Mouse (Mus musculus) liver, embryonic 16.5 days (tissue): ENCODE measurements around the gene Armc3. TPM values are rescaled to one million over a fixed set of nuclear protein-coding genes. Genes with fewer than 3 reads are reported as not detected.
A peak's percentile ranks its signal among the peaks of the same experiment; 100 is the strongest.

Source experiments
- ATAC-seq: fragments of 200-750 bp; cut with Nextera tagmentation; 2 replicates; pipeline ENCODE4 v1.8.0; 2017; ENCODE audit warnings: low read depth, mild to moderate bottlenecking, moderate number of reproducible peaks, moderate library complexity
- H3K27ac ChIP-seq: fragments of 300-500 bp; sonication (generic); 2 replicates; pipeline ENCODE4 v1.5.1; 2014; ENCODE audit warnings: mild to moderate bottlenecking, low read length
- H3K27me3 ChIP-seq: fragments of 300-500 bp; sonication (generic); 2 replicates; pipeline ENCODE4 v1.6.1; 2014; ENCODE audit warnings: low read depth, low read length, mixed read lengths; ENCODE audit not compliant: control insufficient read depth, insufficient read depth
- H3K36me3 ChIP-seq: fragments of 300-500 bp; sonication (generic); 2 replicates; pipeline ENCODE4 v1.6.1; 2014; ENCODE audit warnings: mild to moderate bottlenecking; ENCODE audit not compliant: control insufficient read depth, insufficient read depth
- H3K4me1 ChIP-seq: fragments of 300-500 bp; sonication (generic); 2 replicates; pipeline ENCODE4 v1.6.1; 2014; ENCODE audit warnings: low read depth, low read length, mixed read lengths; ENCODE audit not compliant: control insufficient read depth
- H3K4me2 ChIP-seq: fragments of 300-500 bp; sonication (generic); 2 replicates; pipeline ENCODE4 v1.6.1; 2014; ENCODE audit warnings: low read depth, low read length, mixed read lengths
- H3K4me3 ChIP-seq: fragments of 300-500 bp; sonication (generic); 2 replicates; pipeline ENCODE4 v1.5.1; 2014; ENCODE audit warnings: low read depth, mild to moderate bottlenecking, low read length
- H3K9ac ChIP-seq: fragments of 300-500 bp; sonication (generic); 2 replicates; pipeline ENCODE4 v1.6.1; 2014; ENCODE audit warnings: low read depth, low read length
- H3K9me3 ChIP-seq: fragments of 300-500 bp; sonication (generic); replicated peaks from 2 replicates; pipeline ENCODE4 v1.6.1; 2016; ENCODE audit warnings: low read length; ENCODE audit not compliant: control insufficient read depth
- WGBS: fragments of 180-500 bp; shearing (Covaris S2); extraction: QIAGEN DNeasy Blood & Tissue Kit; methylation state at CpG from one replicate; pipeline ENCODE4 v1.1.7; 2014; ENCODE audit not compliant: insufficient replicate concordance; 5-methylcytosine and 5-hydroxymethylcytosine counted together
- polyA plus RNA-seq: library from polyadenylated mRNA; unstranded; fragments of >200 nt; fragmentation: Nextera tagmentation; extraction: Ambion mirVana; gene quantifications from 2 replicates; pipeline ENCODE4 v1.2.1, GENCODE M21; 2015

Gene Armc3
- polyA plus RNA-seq = 0.06 and 0.11 TPM in 2 replicates

- ATAC-seq = no peak
- Histone ChIP-seq H3K27ac (no peak within 1 kb of the TSS), H3K4me3 (peak within 1 kb of the TSS; percentile 44), H3K36me3 (no peaks in the 10 kb centered on the region), H3K4me1 (no peaks in the 10 kb centered on the region), H3K4me2 (peak within 1 kb of the TSS; percentile 43), H3K9me3 (no peaks in the 10 kb centered on the region), H3K27me3 (no peaks in the 10 kb centered on the region), H3K9ac (no peak within 1 kb of the TSS)
- 18% methylated on average over 24 of the region's 24 CpGs for WGBS
These were observed at the start of gene Armc3 for GRCm38 (mm10) chr2:19198452-19199365. Gene Armc3, plus strand, starts transcription at chr2:19199302.

GRCm38 (mm10) chr2:19152687-19153086, 46.4 kb upstream of the Armc3 start:
- ATAC-seq = no peak
- Histone ChIP-seq H3K4me2 (no peak overlapping the region), H3K9ac (no peak overlapping the region), H3K4me1 (no peaks in the 10 kb centered on the region), H3K36me3 (no peaks in the 10 kb centered on the region), H3K27me3 (no peaks in the 10 kb centered on the region), H3K27ac (no peak overlapping the region), H3K9me3 (no peaks in the 10 kb centered on the region), H3K4me3 (no peak overlapping the region)
- WGBS = 33% methylated on average over 1 of the region's 1 CpGs

GRCm38 (mm10) chr2:19156176-19156575, 42.9 kb upstream of the Armc3 start:
- ATAC-seq = no peak
- no peaks in the 10 kb centered on the region for H3K27me3 ChIP-seq
- no peaks in the 10 kb centered on the region for H3K9me3 ChIP-seq
- H3K4me1 ChIP-seq = no peaks in the 10 kb centered on the region
- WGBS = 49% methylated on average over 4 of the region's 4 CpGs
- no peak overlapping the region for H3K4me2 ChIP-seq
- no peak overlapping the region for H3K27ac ChIP-seq
- H3K4me3 ChIP-seq = no peak overlapping the region
- no peak overlapping the region for H3K9ac ChIP-seq
- H3K36me3 ChIP-seq = no peaks in the 10 kb centered on the region

DNA sequence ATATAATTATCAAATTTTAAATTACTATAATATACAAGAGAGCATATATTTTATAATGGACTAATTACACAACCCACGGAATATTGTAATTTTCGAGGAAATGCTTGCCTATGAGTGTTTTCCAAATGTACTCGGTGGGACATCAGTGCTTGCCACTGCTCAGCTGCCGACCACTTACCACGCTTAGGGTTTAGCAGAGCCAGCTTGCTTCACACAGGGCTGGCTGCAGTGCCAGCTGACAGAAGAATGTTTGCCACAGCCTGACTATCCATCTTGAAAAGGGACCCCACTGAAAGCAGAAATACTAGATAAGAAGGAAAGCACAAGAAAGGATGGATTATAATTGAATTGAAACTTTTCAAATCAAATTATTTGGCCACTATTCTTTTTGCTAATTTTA, 39.6 kb upstream of the Armc3 start:
- no peak overlapping the region for H3K27ac ChIP-seq
- no peaks in the 10 kb centered on the region for H3K9me3 ChIP-seq
- no peak for ATAC-seq
- no peak overlapping the region for H3K4me3 ChIP-seq
- 61% methylated on average over 5 of the region's 5 CpGs for WGBS
- H3K4me2 ChIP-seq = no peak overlapping the region
- no peak overlapping the region for H3K9ac ChIP-seq
- no peaks in the 10 kb centered on the region for H3K27me3 ChIP-seq
- H3K4me1 ChIP-seq = no peaks in the 10 kb centered on the region
- no peaks in the 10 kb centered on the region for H3K36me3 ChIP-seq

GRCm38 (mm10) chr2:19160368-19161114, 38.6 kb upstream of the Armc3 start:
- no peak overlapping the region for H3K9ac ChIP-seq
- no peak overlapping the region for H3K4me3 ChIP-seq
- H3K4me2 ChIP-seq = no peak overlapping the region
- no peak for ATAC-seq
- no peaks in the 10 kb centered on the region for H3K36me3 ChIP-seq
- 32% methylated on average over 8 of the region's 8 CpGs for WGBS
- H3K27ac ChIP-seq = no peak overlapping the region
- H3K9me3 ChIP-seq = no peaks in the 10 kb centered on the region
- H3K27me3 ChIP-seq = no peaks in the 10 kb centered on the region
- H3K4me1 ChIP-seq = no peaks in the 10 kb centered on the region

GRCm38 (mm10) chr2:19164234-19164633, 34.9 kb upstream of the Armc3 start:
- H3K4me2 ChIP-seq = no peak overlapping the region
- no peak overlapping the region for H3K9ac ChIP-seq
- H3K36me3 ChIP-seq = no peaks in the 10 kb centered on the region
- H3K27ac ChIP-seq = no peak overlapping the region
- H3K4me3 ChIP-seq = no peak overlapping the region
- H3K4me1 ChIP-seq = no peaks in the 10 kb centered on the region
- H3K9me3 ChIP-seq = no peaks in the 10 kb centered on the region
- ATAC-seq = no peak
- H3K27me3 ChIP-seq = no peaks in the 10 kb centered on the region
- WGBS = 61% methylated on average over 1 of the region's 1 CpGs

- Histone ChIP-seq H3K4me1 (no peaks in the 10 kb centered on the region), H3K4me3 (no peak overlapping the region), H3K9me3 (no peaks in the 10 kb centered on the region), H3K27ac (no peak overlapping the region), H3K4me2 (no peak overlapping the region), H3K9ac (no peak overlapping the region), H3K27me3 (no peaks in the 10 kb centered on the region), H3K36me3 (no peaks in the 10 kb centered on the region)
- ATAC-seq = no peak
- WGBS = 38% methylated on average over 1 of the region's 1 CpGs
These were observed 22.3 kb upstream of the Armc3 start for GRCm38 (mm10) chr2:19176827-19177236.

GRCm38 (mm10) chr2:19199366-19199853, 308 bp downstream of the Armc3 start:
- no peak for ATAC-seq
- H3K9ac ChIP-seq = no peak overlapping the region
- peak overlapping the region; percentile 43 for H3K4me2 ChIP-seq
- no peak overlapping the region for H3K27ac ChIP-seq
- H3K4me1 ChIP-seq = no peaks in the 10 kb centered on the region
- H3K4me3 ChIP-seq = peak overlapping the region; percentile 44; the same call in 1 of the 2 replicates
- no peaks in the 10 kb centered on the region for H3K27me3 ChIP-seq
- no peaks in the 10 kb centered on the region for H3K9me3 ChIP-seq
- H3K36me3 ChIP-seq = no peaks in the 10 kb centered on the region
- WGBS = 31% methylated on average over 13 of the region's 13 CpGs

DNA sequence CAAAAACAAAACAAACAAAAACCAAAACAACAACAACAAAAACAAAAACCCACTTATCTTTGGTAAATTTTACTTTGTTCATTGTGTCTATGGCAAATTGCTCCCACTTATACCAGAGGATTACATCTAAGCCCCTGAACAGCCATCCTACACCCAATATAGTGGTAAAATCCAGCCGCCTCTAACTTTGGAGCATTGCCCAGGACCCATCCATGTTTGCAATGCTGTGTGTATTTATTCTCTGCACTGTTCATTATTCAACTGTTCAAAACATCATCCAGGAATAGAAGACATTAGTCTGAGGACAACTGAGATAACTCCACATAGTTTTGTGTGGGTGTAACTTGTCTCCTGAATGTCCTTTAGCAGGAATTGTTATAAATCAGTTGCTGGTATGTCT, 1.0 kb downstream of the Armc3 start:
- Histone ChIP-seq H3K9ac (no peak overlapping the region), H3K27ac (no peak overlapping the region), H3K36me3 (no peaks in the 10 kb centered on the region), H3K4me2 (no peak overlapping the region), H3K9me3 (no peaks in the 10 kb centered on the region), H3K27me3 (no peaks in the 10 kb centered on the region), H3K4me3 (no peak overlapping the region), H3K4me1 (no peaks in the 10 kb centered on the region)
- ATAC-seq = no peak
- 69% methylated on average over 1 of the region's 1 CpGs for WGBS
